Mouse (Mus musculus): ENCODE measurements around the gene Pabpc1l. TPM values are rescaled to one million over a fixed set of nuclear protein-coding genes. Genes with fewer than 3 reads are reported as not detected.
"Not testable (repeated sequence)": the region's sequence is repeated elsewhere in the genome, so short reads cannot be mapped to it uniquely, and the experiment has no call there.

Gene Pabpc1l
- polyA plus RNA-seq, 1 experiment from 2014 or later = 1.8 TPM

DNA sequence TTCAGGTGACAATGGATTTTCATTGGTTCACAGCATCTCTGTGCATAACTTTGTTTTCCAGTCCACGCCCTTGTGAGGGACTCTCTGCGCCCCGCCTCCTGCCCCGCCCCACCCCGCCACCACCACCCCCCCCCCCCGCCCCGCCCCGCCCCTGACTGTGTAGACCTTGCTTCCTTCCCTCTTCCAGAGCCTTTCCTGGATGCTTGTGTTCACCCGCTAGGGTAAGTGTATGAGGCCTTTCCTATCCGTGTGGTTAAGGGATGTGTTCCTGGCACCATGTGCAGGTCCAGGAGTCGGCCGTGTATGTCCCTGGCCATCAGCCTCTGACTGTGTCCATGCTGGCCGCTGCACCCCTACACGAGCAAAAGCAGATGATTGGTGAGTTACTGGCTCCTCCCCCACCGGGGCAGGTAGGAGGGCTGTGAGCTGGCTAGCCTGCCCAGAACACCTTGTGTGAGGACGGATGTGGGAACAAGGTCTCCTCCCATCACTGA is 22.0 kb downstream of the Pabpc1l start:
- Histone ChIP-seq H3K27me3 (ENCODE audit: control insufficient read depth, insufficient read depth, low read depth, low read length) (no peaks in the 10 kb centered on the region), H3K4me1 (ENCODE audit: control insufficient read depth, insufficient read depth, low read length) (no peaks in the 10 kb centered on the region; the same call in 1 of the 2 replicates), H3K36me3 (ENCODE audit: control insufficient read depth, insufficient read depth, low read length) (0 out of 2 replicates have a peak, but pooled peaks cover 5% of the 10 kb centered on the region), H3K27ac (ENCODE audit: low read length) (no peak overlapping the region), H3K4me3 (ENCODE audit: low read depth, low read length) (peak overlapping the region; percentile 30), H3K9ac (ENCODE audit: low read depth, low read length) (peak overlapping the region; percentile 34; the same call in 1 of the 2 replicates), H3K9me3 (replicated peaks; ENCODE audit: control insufficient read depth, low read length, poor library complexity, severe bottlenecking) (no peaks in the 10 kb centered on the region), H3K4me2 (ENCODE audit: low read length) (peak overlapping the region; percentile 56)
- 4% methylated on average over 15 of the region's 16 CpGs for WGBS
- ATAC-seq = peak; percentile 62

DNA sequence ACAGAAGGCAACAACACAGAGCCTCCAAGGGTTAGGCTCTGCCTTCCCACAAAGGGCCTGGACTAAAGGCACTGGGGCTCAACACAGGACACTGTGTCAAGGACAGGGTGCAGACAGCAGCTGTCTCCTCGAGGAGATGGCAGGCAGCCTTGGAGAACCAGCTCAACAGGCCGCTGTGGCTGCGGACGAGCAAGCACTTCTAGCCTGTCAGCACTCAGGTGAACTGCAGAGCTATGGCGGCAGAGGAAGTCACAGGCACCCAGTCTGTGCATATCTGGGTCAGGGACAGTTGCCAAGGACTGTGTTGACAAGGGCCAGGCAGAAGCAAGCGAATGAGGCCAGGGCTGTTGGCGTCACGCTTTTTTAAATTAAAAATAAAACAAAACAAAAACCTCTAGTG is 28.5 kb downstream of the Pabpc1l start:
- Histone ChIP-seq H3K9me3 (replicated peaks; ENCODE audit: control insufficient read depth, low read length, poor library complexity, severe bottlenecking) (no peaks in the 10 kb centered on the region), H3K27me3 (ENCODE audit: control insufficient read depth, insufficient read depth, low read depth, low read length) (no peaks in the 10 kb centered on the region), H3K9ac (ENCODE audit: low read depth, low read length) (no peak overlapping the region), H3K4me2 (ENCODE audit: low read length) (no peak overlapping the region), H3K4me3 (ENCODE audit: low read depth, low read length) (no peak overlapping the region), H3K36me3 (ENCODE audit: control insufficient read depth, insufficient read depth, low read length) (peaks cover 37% of the 10 kb centered on the region), H3K4me1 (ENCODE audit: control insufficient read depth, insufficient read depth, low read length) (no peaks in the 10 kb centered on the region), H3K27ac (ENCODE audit: low read length) (no peak overlapping the region)
- ATAC-seq = no peak
- WGBS = 92% methylated on average over 8 of the region's 8 CpGs

DNA sequence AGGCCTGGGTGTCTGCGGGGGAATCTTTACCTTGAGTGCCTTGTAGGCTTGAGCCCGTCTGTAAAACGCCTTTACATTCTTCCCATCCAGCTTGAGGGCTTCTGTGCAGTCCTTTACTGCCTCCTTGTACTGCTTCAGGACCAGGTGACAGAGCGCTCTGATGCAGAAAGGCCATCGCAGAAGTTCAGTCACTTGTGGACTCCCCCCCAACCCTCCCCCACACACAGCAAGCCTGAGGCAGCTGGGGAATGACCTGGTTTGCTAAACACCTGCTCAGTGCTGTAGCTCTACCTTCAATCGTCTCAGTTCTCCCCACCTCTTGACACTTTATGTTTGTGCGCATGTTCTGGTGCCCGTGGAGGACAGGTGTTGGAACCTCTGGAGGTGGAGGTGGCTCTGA is 29.4 kb downstream of the Pabpc1l start:
- H3K9ac ChIP-seq (ENCODE audit: low read depth, low read length) = no peak overlapping the region
- 98% methylated on average over 8 of the region's 8 CpGs for WGBS

DNA sequence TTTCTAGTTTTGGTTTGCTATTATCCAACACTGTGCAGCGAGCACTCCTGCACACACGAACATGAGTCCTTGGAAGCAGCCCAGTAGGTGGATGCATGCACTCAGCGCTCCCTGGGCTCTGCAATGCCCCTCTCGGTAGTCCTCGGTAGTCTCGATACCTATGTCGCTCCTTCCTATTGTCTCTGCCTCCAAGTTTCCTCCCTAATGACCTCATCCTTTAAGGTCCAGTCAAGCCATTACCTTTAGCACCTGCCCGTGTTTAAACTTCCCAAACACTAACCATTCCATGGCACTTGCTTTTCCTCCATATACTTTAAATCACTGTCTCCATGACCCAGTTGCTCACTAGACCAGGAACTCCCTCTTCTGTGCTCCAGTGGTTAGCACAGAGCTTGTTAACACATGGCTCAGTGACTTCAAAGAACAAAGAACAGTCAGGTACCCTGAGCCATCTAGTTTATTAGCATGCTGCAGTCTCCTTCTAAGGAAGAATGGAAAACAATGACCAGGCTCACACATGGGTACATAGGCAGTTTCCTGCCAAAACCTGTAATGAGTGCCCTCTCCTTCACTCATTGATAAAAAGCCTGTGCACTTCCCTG is 34.5 kb downstream of the Pabpc1l start:
- no peak overlapping the region for H3K27ac ChIP-seq (ENCODE audit: low read length)
- ATAC-seq = no peak
- H3K9me3 ChIP-seq (replicated peaks; ENCODE audit: control insufficient read depth, low read length, poor library complexity, severe bottlenecking) = no peaks in the 10 kb centered on the region
- H3K27me3 ChIP-seq (ENCODE audit: control insufficient read depth, insufficient read depth, low read depth, low read length) = no peaks in the 10 kb centered on the region
- no peaks in the 10 kb centered on the region for H3K4me1 ChIP-seq (ENCODE audit: control insufficient read depth, insufficient read depth, low read length)
- WGBS = 94% methylated on average over 8 of the region's 8 CpGs
- H3K36me3 ChIP-seq (ENCODE audit: control insufficient read depth, insufficient read depth, low read length) = peaks cover 41% of the 10 kb centered on the region
- H3K4me3 ChIP-seq (ENCODE audit: low read depth, low read length) = no peak overlapping the region
- H3K9ac ChIP-seq (ENCODE audit: low read depth, low read length) = no peak overlapping the region
- H3K4me2 ChIP-seq (ENCODE audit: low read length) = no peak overlapping the region

More for the DNA sequence above, 29.4 kb downstream of the Pabpc1l start:
- no peaks in the 10 kb centered on the region for H3K9me3 ChIP-seq (replicated peaks; ENCODE audit: control insufficient read depth, low read length, poor library complexity, severe bottlenecking)
- no peaks in the 10 kb centered on the region for H3K27me3 ChIP-seq (ENCODE audit: control insufficient read depth, insufficient read depth, low read depth, low read length)
- H3K4me3 ChIP-seq (ENCODE audit: low read depth, low read length) = no peak overlapping the region
- no peak overlapping the region for H3K4me2 ChIP-seq (ENCODE audit: low read length)
- peaks cover 38% of the 10 kb centered on the region for H3K36me3 ChIP-seq (ENCODE audit: control insufficient read depth, insufficient read depth, low read length)
- no peaks in the 10 kb centered on the region for H3K4me1 ChIP-seq (ENCODE audit: control insufficient read depth, insufficient read depth, low read length)
- no peak for ATAC-seq
- no peak overlapping the region for H3K27ac ChIP-seq (ENCODE audit: low read length)

DNA sequence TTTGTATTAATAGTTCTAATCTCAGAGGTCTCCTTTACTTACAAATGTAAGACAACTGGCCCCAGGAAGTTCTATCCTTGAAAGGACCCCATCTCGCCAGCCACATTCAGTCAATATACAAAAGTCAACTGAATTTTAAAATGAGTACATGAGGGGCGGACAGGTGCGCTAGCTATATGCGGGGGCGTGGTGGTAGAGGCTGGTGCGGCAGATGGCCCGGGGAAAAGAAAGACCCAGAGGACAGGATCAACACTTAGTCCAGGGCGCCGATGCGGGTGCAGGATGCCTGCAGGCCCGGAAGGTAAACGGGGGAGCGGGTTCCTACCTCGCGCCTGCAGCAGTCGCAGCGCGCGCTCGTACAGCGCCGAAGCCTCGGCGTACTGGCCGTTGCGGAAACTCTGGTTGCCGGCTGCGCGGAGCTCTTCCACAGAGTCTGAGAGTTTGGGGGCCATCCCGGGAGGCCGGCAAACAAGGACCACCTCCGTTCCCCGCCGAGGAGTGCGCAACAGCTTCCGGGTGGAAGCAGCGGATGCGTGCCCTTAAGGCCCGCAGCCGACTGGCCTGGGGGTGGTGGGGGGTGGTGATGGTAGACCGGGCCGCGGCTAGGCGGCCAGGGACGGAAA is 45.0 kb downstream of the Pabpc1l start, which contains the start of gene Stk4:
TSS of gene Stk4 (plus strand) at position 181 of the 623 bp plus-strand sequence.
- no peaks in the 10 kb centered on the region for H3K27me3 ChIP-seq (ENCODE audit: control insufficient read depth, insufficient read depth, low read depth, low read length)
- no peaks in the 10 kb centered on the region for H3K9me3 ChIP-seq (replicated peaks; ENCODE audit: control insufficient read depth, low read length, poor library complexity, severe bottlenecking)
- H3K9ac ChIP-seq (ENCODE audit: low read depth, low read length) = peak within 1 kb of the TSS; percentile 81
- H3K27ac ChIP-seq (ENCODE audit: low read length) = peak within 1 kb of the TSS; percentile 82
- WGBS = under 1% methylated on average over 42 of the region's 45 CpGs
- H3K4me3 ChIP-seq (ENCODE audit: low read depth, low read length) = peak within 1 kb of the TSS; percentile 80
- peaks cover 24% of the 10 kb centered on the region for H3K4me1 ChIP-seq (ENCODE audit: control insufficient read depth, insufficient read depth, low read length)
- peak; percentile 55 for ATAC-seq
- H3K36me3 ChIP-seq (ENCODE audit: control insufficient read depth, insufficient read depth, low read length) = peaks cover 4% of the 10 kb centered on the region; the same call in 1 of the 2 replicates
- peak within 1 kb of the TSS; percentile 94 for H3K4me2 ChIP-seq (ENCODE audit: low read length)

DNA sequence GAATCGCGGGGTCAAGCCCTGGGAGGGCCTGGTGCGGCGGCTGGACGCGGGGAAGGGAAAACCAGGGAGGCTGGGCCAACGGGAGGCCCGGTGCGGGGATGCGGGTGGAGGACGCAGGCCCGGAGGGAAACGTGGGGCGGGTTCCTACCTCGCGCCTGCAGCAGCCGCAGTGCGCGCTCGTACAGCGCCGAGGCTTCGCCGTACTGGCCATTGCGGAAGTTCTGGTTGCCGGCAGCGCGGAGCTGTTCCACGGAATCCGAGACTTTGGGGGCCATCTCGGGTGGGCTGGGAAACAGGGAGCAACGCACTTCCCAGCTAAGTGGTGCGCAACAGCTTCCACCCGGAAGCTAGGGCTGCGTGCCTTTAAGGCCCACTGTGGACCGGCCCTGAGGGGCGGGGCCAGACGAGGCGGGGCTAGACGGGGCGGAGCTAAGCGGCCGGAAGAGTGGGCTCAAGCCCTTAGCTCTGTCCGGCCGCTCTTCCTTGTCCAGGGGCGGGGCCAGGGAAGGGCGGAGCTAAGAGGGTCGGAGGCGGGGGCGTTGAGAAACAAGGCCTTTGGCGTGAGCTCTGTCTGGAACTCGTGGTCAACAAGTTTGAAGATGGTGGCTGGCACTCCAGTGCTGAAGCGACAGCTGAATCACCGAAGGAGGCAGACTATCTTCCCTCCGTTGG is 45.7 kb downstream of the Pabpc1l start, which contains the start of gene Tomm34:
TSS of gene Tomm34 (minus strand) at position 405 of the 672 bp plus-strand sequence.
- ATAC-seq = peak; percentile 96
- peak within 1 kb of the TSS; percentile 82 for H3K27ac ChIP-seq (ENCODE audit: low read length)
- peak within 1 kb of the TSS; percentile 81 for H3K9ac ChIP-seq (ENCODE audit: low read depth, low read length)
- H3K9me3 ChIP-seq (replicated peaks; ENCODE audit: control insufficient read depth, low read length, poor library complexity, severe bottlenecking) = no peaks in the 10 kb centered on the region
- peaks cover 27% of the 10 kb centered on the region for H3K4me1 ChIP-seq (ENCODE audit: control insufficient read depth, insufficient read depth, low read length)
- H3K36me3 ChIP-seq (ENCODE audit: control insufficient read depth, insufficient read depth, low read length) = peaks cover 4% of the 10 kb centered on the region; the same call in 1 of the 2 replicates
- peak within 1 kb of the TSS; percentile 80 for H3K4me3 ChIP-seq (ENCODE audit: low read depth, low read length)
- H3K27me3 ChIP-seq (ENCODE audit: control insufficient read depth, insufficient read depth, low read depth, low read length) = no peaks in the 10 kb centered on the region
- peak within 1 kb of the TSS; percentile 94 for H3K4me2 ChIP-seq (ENCODE audit: low read length)
- under 1% methylated on average over 52 of the region's 55 CpGs for WGBS

DNA sequence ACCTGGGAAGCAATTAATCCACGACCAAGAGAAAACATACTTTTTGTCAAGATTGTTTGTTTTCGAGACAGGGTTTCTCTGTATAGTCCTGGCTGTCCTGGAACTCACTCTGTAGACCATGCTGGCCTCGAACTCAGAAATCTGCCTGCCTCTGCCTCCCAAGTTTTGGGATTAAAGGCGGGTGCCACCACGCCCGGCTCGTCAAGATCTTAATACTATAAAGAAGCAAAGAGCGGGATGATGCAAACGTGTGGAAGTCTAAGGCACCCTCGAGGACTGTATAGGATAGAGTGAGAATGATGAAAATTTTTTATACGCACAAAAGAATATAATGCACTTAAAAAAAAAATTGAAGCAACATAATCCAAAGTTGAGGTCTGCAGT is 46.2 kb downstream of the Pabpc1l start:
- H3K4me1 ChIP-seq (ENCODE audit: control insufficient read depth, insufficient read depth, low read length) = peaks cover 27% of the 10 kb centered on the region
- H3K9me3 ChIP-seq (replicated peaks; ENCODE audit: control insufficient read depth, low read length, poor library complexity, severe bottlenecking); H3K36me3 ChIP-seq (ENCODE audit: control insufficient read depth, insufficient read depth, low read length); H3K27me3 ChIP-seq (ENCODE audit: control insufficient read depth, insufficient read depth, low read depth, low read length); ATAC-seq: not testable (repeated sequence)
- H3K4me2 ChIP-seq (ENCODE audit: low read length) = peak overlapping the region; percentile 94
- H3K27ac ChIP-seq (ENCODE audit: low read length) = peak overlapping the region; percentile 82; the same call in 1 of the 2 replicates
- H3K4me3 ChIP-seq (ENCODE audit: low read depth, low read length) = peak overlapping the region; percentile 80
- WGBS = 75% methylated on average over 11 of the region's 11 CpGs
- peak overlapping the region; percentile 81 for H3K9ac ChIP-seq (ENCODE audit: low read depth, low read length)

DNA sequence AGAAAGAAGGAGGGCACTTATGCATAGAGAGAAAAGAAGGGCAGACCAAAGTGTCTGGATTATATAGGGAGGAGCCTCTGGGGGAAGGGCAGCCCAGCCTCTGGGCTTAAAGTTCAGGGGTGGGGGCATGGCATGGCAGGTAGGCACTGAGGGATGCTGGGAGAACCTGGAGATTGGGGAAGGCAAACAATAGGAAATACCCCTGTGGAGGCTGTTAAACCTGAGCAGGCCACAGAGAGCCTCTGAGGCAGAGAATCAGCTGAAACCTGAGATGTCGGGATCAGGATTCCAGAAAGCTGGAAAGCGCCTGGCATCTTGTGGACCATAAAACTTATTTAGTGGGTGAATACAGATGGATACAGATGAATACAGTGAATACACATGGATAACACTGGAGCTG is 46.9 kb downstream of the Pabpc1l start:
- ATAC-seq = no peak
- Histone ChIP-seq H3K4me2 (ENCODE audit: low read length) (no peak overlapping the region), H3K9me3 (replicated peaks; ENCODE audit: control insufficient read depth, low read length, poor library complexity, severe bottlenecking) (no peaks in the 10 kb centered on the region), H3K9ac (ENCODE audit: low read depth, low read length) (no peak overlapping the region), H3K27ac (ENCODE audit: low read length) (no peak overlapping the region), H3K4me3 (ENCODE audit: low read depth, low read length) (no peak overlapping the region), H3K4me1 (ENCODE audit: control insufficient read depth, insufficient read depth, low read length) (peaks cover 27% of the 10 kb centered on the region), H3K27me3 (ENCODE audit: control insufficient read depth, insufficient read depth, low read depth, low read length) (no peaks in the 10 kb centered on the region), H3K36me3 (ENCODE audit: control insufficient read depth, insufficient read depth, low read length) (no peaks in the 10 kb centered on the region)
- 78% methylated on average over 2 of the region's 2 CpGs for WGBS
